Mouse (Mus musculus) MEL (cell line): Measurements from ENCODE around the gene Dnase1l2. TPM values are rescaled to one million over a fixed set of nuclear protein-coding genes. Genes with fewer than 3 reads are reported as not detected.
A peak's percentile ranks its signal among the peaks of the same experiment; 100 is the strongest.

Experiments used
- DNase-seq: peaks from one replicate; pipeline ENCODE4 v3.0.0; 2011; ENCODE audit warnings: low read depth, low spot score
- H3K27ac ChIP-seq: 2 replicates; pipeline ENCODE4 v1.5.1; 2012; ENCODE audit warnings: low read depth, mild to moderate bottlenecking, control low read depth, low read length, moderate library complexity; ENCODE audit not compliant: control insufficient read depth
- H3K27me3 ChIP-seq, 2 experiments: fragments of 150-350 bp in 1 of 2; sonication (generic) in 1 of 2; 2 replicates each; pipeline ENCODE4 v1.6.1; 2012; ENCODE audit warnings: low read length in 2 of 2, mild to moderate bottlenecking in 2 of 2, improper control_type of control experiment in 1 of 2, moderate library complexity in 1 of 2; ENCODE audit not compliant: insufficient read depth in 2 of 2, control insufficient read depth in 1 of 2
- H3K36me3 ChIP-seq, 2 experiments: 2 replicates each; pipeline ENCODE4 v1.6.1; 2012 to 2014; ENCODE audit warnings: low read length in 2 of 2, improper control_type of control experiment in 1 of 2, inconsistent platforms in 1 of 2, mild to moderate bottlenecking in 1 of 2; ENCODE audit not compliant: insufficient read depth in 2 of 2, control insufficient read depth in 1 of 2
- H3K4me1 ChIP-seq, 2 experiments: fragments of 150-350 bp in 1 of 2; sonication (generic) in 1 of 2; 2 replicates each; pipeline ENCODE4 v1.6.1; 2012; ENCODE audit warnings: low read length in 2 of 2, improper control_type of control experiment in 1 of 2, mild to moderate bottlenecking in 1 of 2; ENCODE audit not compliant: insufficient read depth in 2 of 2, control insufficient read depth in 1 of 2
- H3K4me3 ChIP-seq, 2 experiments: fragments of 150-350 bp in 1 of 2; sonication (generic) in 1 of 2; 2 replicates each; pipeline ENCODE4 v1.5.1; 2012; ENCODE audit warnings: low read depth in 2 of 2, low read length in 2 of 2, mild to moderate bottlenecking in 2 of 2, moderate library complexity in 2 of 2, control low read depth in 1 of 2, improper control_type of control experiment in 1 of 2; ENCODE audit not compliant: control insufficient read depth in 1 of 2, insufficient read depth in 1 of 2
- H3K79me2 ChIP-seq: 2 replicates; pipeline ENCODE4 v1.6.1; 2012; ENCODE audit warnings: mild to moderate bottlenecking, low read length, moderate library complexity; ENCODE audit not compliant: control insufficient read depth, poor library complexity, insufficient read depth
- H3K9ac ChIP-seq: 2 replicates; pipeline ENCODE4 v1.6.1; 2012; ENCODE audit warnings: low read depth, mild to moderate bottlenecking, control low read depth, low read length, moderate library complexity; ENCODE audit not compliant: control insufficient read depth, poor library complexity, severe bottlenecking
- H3K9me3 ChIP-seq: fragments of 150-350 bp; sonication (generic); replicated peaks from 2 replicates; pipeline ENCODE4 v1.6.1; 2012; ENCODE audit warnings: mild to moderate bottlenecking, low read length, improper control_type of control experiment, moderate library complexity; ENCODE audit not compliant: insufficient read depth
- CTCF ChIP-seq, 3 experiments: IDR thresholded peaks in 2 of 3; conservative IDR thresholded peaks in 1 of 3; 2 replicates each; pipeline ENCODE4 v1.5.1; 2011 to 2012; ENCODE audit warnings: low read length in 3 of 3, low read depth in 2 of 3, mild to moderate bottlenecking in 2 of 3, improper control_type of control experiment in 1 of 3, inconsistent platforms in 1 of 3, mixed read lengths in 1 of 3, moderate library complexity in 1 of 3; ENCODE audit not compliant: control insufficient read depth in 1 of 3, insufficient read depth in 1 of 3, poor library complexity in 1 of 3, severe bottlenecking in 1 of 3
- EP300 ChIP-seq, 2 experiments: IDR thresholded peaks; 2 replicates each; pipeline ENCODE4 v1.6.1; 2011; ENCODE audit warnings: improper control_type of control experiment in 2 of 2, low read length in 2 of 2, low read depth in 1 of 2, mild to moderate bottlenecking in 1 of 2
- ETS1 ChIP-seq: IDR thresholded peaks from 2 replicates; pipeline ENCODE4 v1.6.1; 2012; ENCODE audit warnings: low read depth, mild to moderate bottlenecking, inconsistent platforms, low read length, improper control_type of control experiment, moderate library complexity
- JUND ChIP-seq: IDR thresholded peaks from 2 replicates; pipeline ENCODE4 v1.6.1; 2011; ENCODE audit warnings: low read depth, mild to moderate bottlenecking, improper control_type of control experiment, low read length
- KAT2A ChIP-seq: conservative IDR thresholded peaks from 2 replicates; pipeline ENCODE4 v1.6.1; 2012; ENCODE audit warnings: low read depth, low read length, improper control_type of control experiment, inconsistent platforms
- MAX ChIP-seq: IDR thresholded peaks from 2 replicates; pipeline ENCODE4 v1.6.1; 2011; ENCODE audit warnings: low read length, improper control_type of control experiment
- MEF2A ChIP-seq: IDR thresholded peaks from 2 replicates; pipeline ENCODE4 v1.6.1; 2014; ENCODE audit warnings: low read depth, mild to moderate bottlenecking, inconsistent platforms, low read length, improper control_type of control experiment; ENCODE audit not compliant: poor library complexity, insufficient replicate concordance, severe bottlenecking; ENCODE audit errors: extremely low read depth
- MXI1 ChIP-seq: IDR thresholded peaks from 2 replicates; pipeline ENCODE4 v1.6.1; 2011; ENCODE audit warnings: mild to moderate bottlenecking, low read depth, low read length, improper control_type of control experiment
- MYC ChIP-seq: IDR thresholded peaks from 2 replicates; pipeline ENCODE4 v1.6.1; 2011; ENCODE audit warnings: low read depth, mild to moderate bottlenecking, low read length, improper control_type of control experiment, moderate library complexity
- NELFE ChIP-seq: IDR thresholded peaks from 2 replicates; pipeline ENCODE4 v1.6.1; 2011; ENCODE audit warnings: low read depth, low read length, improper control_type of control experiment
- NRF1 ChIP-seq: IDR thresholded peaks from 2 replicates; pipeline ENCODE4 v1.6.1; 2014; ENCODE audit warnings: low read depth, mild to moderate bottlenecking, inconsistent platforms, low read length, improper control_type of control experiment, moderate library complexity; ENCODE audit not compliant: poor library complexity, insufficient read depth, severe bottlenecking
- POLR2A ChIP-seq, 2 experiments: IDR thresholded peaks; 2 replicates each; pipeline ENCODE4 v1.6.1; 2011 to 2012; ENCODE audit warnings: low read length in 2 of 2, mild to moderate bottlenecking in 2 of 2, control low read depth in 1 of 2, improper control_type of control experiment in 1 of 2, low read depth in 1 of 2, moderate library complexity in 1 of 2; ENCODE audit not compliant: control insufficient read depth in 1 of 2, insufficient read depth in 1 of 2, poor library complexity in 1 of 2
- SIN3A ChIP-seq: IDR thresholded peaks from 2 replicates; pipeline ENCODE4 v1.6.1; 2012; ENCODE audit warnings: low read length, improper control_type of control experiment, inconsistent platforms
- SMC3 ChIP-seq: IDR thresholded peaks from 2 replicates; pipeline ENCODE4 v1.6.1; 2011; ENCODE audit warnings: low read depth, low read length, improper control_type of control experiment
- USF1 ChIP-seq: IDR thresholded peaks from 2 replicates; pipeline ENCODE4 v1.6.1; 2014; ENCODE audit warnings: low read depth, mild to moderate bottlenecking, inconsistent platforms, low read length, improper control_type of control experiment, moderate library complexity
- ZKSCAN1 ChIP-seq: IDR thresholded peaks from 2 replicates; pipeline ENCODE4 v1.6.1; 2012; ENCODE audit warnings: low read depth, mild to moderate bottlenecking, inconsistent platforms, low read length, improper control_type of control experiment, moderate library complexity
- ZMIZ1 ChIP-seq: IDR thresholded peaks from 2 replicates; pipeline ENCODE4 v1.6.1; 2012; ENCODE audit warnings: low read depth, mild to moderate bottlenecking, inconsistent platforms, low read length, improper control_type of control experiment, moderate library complexity
- ZNF384 ChIP-seq: IDR thresholded peaks from 2 replicates; pipeline ENCODE4 v1.6.1; 2012; ENCODE audit warnings: low read depth, mild to moderate bottlenecking, inconsistent platforms, low read length, improper control_type of control experiment
- polyA plus RNA-seq, 2 experiments: library from polyadenylated mRNA; stranded (reverse) in 1 of 2; unstranded in 1 of 2; fragments of >175 nt in 1 of 2; fragments of >200 nt in 1 of 2; gene quantifications; 2 replicates each; pipeline versions ENCODE4 v1.2.1 to v1.2.4; 2012; ENCODE audit warnings: low replicate concordance in 2 of 2, low read depth in 1 of 2; ENCODE audit not compliant: insufficient read length in 2 of 2, insufficient read depth in 1 of 2, missing spikeins in 1 of 2
- total RNA-seq: library from RNA; depleted of rRNA; stranded (reverse); fragments of 300-350 nt; gene quantifications from 2 replicates; pipeline ENCODE4 v1.2.3, GENCODE M21; 2012

The Dnase1l2 gene
- total and polyA plus RNA-seq, 3 experiments, result 0.62 to 1.8 TPM; not detected in 1

- Histone ChIP-seq H3K27ac (peak overlapping the region; percentile 91), H3K4me1 (peaks cover 7 to 12% of the 10 kb centered on the region in 2 experiments), H3K4me3 (peak overlapping the region; percentile 59 to 90), H3K79me2 (peaks cover 18% of the 10 kb centered on the region), H3K27me3 (no peaks in the 10 kb centered on the region), H3K36me3 (peaks cover 0 to 17% of the 10 kb centered on the region in 2 experiments), H3K9ac (peak overlapping the region; percentile 68), H3K9me3 (no peaks in the 10 kb centered on the region)
- 0 out of 2 replicates have a peak, but pooled peaks have one; percentile 3 for TF ChIP-seq MXI1
- TF ChIP-seq KAT2A, result no peak
- TF ChIP-seq SIN3A, result 0 out of 2 replicates have a peak, but pooled peaks have one; percentile 36
- no peak for DNase-seq
Measured at GRCm38 (mm10) chr17:24454218-24454755, 11.4 kb upstream of the Dnase1l2 start.

DNA sequence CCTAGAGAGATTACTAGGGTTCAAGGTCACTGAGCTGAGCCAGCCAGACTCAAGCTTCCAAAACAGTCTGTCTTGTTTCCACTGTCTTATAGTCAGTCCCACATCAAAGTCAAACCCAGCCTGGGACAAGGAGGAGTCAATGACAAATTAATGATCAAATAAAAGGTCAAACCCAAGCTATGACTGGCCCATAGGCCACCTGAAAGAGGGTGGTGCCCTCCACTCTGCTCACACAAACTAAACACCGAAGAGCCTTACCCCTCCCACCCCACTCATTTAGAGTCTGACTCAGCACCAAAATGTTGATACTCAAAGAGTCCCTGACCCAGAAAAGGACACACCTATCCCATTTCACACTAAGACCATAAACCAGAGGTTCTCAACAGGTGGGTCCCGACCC is 10.5 kb upstream of the Dnase1l2 start:
- Histone ChIP-seq H3K9ac (no peak overlapping the region), H3K27me3 (no peaks in the 10 kb centered on the region), H3K4me1 (peaks cover 7 to 12% of the 10 kb centered on the region in 2 experiments)
- no peak for DNase-seq
- TF ChIP-seq USF1 (no peak), SMC3 (no peak), CTCF (IDR thresholded peaks at IDR 0.05 in 2 of 3, conservative IDR thresholded peaks at IDR 0.05 in 1 of 3; ENCODE audit: control insufficient read depth in 1 of 3, insufficient read depth in 1 of 3, low read depth in 2 of 3, low read length in 3 of 3, poor library complexity in 1 of 3, severe bottlenecking in 1 of 3) (no peak), JUND (no peak), ZKSCAN1 (no peak), NRF1 (no peak), MAX (no peak), ETS1 (no peak), NELFE (no peak), POLR2A (IDR thresholded peaks at IDR 0.05; ENCODE audit: control insufficient read depth in 1 of 2, insufficient read depth in 1 of 2, low read depth in 1 of 2, low read length in 2 of 2, poor library complexity in 1 of 2) (no peak), MYC (no peak), MEF2A (no peak), SIN3A (no peak), ZMIZ1 (no peak), EP300 (IDR thresholded peaks at IDR 0.05; ENCODE audit: low read depth in 1 of 2, low read length in 2 of 2) (no peak), ZNF384 (no peak)
- TF ChIP-seq, all 39 proteins: peak for 0
- Histone ChIP-seq H3K27ac (no peak overlapping the region), H3K36me3 (peaks cover 2 to 17% of the 10 kb centered on the region in 2 experiments), H3K9me3 (no peaks in the 10 kb centered on the region), H3K4me3 (no peak overlapping the region), H3K79me2 (peaks cover 18% of the 10 kb centered on the region)
